Mouse (Mus musculus) kidney, postnatal 25 days (tissue): Measurements from ENCODE around the gene Cdk5r1.
A peak's percentile ranks its signal among the peaks of the same experiment; 100 is the strongest.

ENCODE experiments used
- DNase-seq, 2 experiments: peaks; one replicate each; pipeline ENCODE4 v3.0.0; 2021; ENCODE audit warnings: mixed read lengths in 2 of 2

Cdk5r1 gene

DNA sequence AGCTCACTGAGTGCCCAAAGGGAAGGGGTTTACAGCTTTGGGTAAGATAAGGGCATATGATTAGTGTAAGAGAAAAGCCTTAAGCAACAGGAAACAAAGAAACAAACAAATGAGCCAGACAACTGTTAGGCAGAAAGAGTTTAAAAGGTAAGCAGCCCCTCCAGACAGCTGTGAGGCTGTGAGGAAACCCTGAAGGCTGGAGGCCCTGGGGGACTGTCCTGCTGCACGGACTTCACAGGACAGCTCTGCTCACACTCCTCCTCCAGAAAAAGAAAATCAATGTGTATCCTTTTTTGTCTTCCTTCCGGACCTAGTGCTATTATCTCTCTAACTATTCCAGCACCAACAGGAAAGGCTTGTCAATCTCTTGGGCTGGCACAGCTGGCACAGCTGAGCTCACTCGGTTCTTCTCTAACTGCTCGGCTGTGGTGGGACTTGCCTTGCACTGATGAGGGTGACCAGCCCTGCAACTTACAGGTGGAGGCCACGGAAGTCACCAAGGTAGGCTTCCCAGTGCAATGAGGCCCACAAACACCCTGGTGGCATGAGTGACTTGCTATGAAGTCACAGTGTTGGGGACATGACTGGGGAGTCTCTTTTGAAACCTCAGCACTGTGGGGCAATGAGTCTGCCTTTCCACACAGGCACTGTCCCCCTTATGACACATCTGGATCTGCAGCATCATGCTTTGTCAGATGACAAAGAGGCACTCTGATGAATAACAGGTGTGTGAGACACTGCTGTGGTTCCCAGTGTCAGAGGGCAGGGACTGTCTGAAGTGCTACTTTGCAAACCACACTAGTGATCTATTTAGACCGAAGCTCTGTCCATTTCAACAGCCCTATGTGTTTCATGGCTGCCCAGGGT is 27.9 kb downstream of the Cdk5r1 start:
- DNase-seq: no peak

DNA sequence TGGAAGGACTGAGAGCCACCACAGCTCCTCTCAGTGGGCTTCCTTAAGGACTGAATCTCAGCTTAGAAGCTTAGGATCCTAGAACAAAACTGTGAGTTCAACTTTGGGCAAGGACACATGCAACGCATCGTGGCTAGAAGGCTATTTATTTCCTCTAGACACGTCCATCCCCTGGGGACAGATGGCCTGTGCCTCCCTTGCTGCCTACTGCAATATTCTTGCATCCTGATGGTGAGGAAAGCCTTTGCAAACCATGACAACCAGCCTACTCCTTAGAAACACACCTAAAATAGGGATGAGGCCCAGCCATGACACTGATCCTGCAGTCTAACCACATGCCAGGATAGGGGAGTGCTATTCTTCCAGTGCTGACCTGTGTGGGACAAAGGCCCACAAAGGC is 28.8 kb downstream of the Cdk5r1 start:
- DNase-seq: no peak

DNA sequence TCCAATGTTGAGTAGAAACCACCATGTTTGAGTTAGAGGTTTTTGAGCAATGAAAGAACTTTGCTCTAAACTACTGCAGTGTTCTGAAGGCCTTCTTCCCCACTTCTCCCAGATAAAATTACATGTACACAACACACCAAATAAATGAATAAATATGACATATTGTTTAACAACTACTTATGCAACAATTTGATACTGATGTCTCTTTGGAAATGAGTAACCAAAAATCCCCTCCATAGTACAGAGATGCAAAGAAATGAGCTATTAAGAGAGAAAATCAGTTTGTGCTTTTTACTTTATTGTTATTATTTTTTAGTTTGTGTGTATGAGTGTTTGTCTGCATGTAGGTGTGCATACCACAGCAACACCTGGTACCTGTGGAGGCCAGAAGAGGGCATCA is 29.7 kb downstream of the Cdk5r1 start:
- DNase-seq: no peak

DNA sequence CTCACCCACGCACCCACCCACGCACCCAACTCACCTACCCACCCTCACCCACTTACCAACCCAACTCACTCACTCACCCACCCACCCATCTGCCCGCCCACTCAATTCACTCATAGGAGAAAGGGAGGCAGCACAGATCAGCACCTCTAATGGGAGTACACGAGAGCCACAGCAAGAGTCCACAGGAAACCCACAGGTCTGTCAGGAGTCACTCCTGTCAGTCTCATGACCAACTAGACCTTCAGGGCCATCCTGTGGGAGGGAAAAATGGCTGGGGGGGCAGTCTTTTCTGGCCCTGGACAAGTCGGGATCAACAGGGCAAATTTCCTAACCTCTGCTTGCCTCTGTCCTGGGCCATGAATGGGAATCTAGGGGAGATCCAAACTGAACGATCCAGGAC is 31.0 kb downstream of the Cdk5r1 start:
- no peak for DNase-seq

DNA sequence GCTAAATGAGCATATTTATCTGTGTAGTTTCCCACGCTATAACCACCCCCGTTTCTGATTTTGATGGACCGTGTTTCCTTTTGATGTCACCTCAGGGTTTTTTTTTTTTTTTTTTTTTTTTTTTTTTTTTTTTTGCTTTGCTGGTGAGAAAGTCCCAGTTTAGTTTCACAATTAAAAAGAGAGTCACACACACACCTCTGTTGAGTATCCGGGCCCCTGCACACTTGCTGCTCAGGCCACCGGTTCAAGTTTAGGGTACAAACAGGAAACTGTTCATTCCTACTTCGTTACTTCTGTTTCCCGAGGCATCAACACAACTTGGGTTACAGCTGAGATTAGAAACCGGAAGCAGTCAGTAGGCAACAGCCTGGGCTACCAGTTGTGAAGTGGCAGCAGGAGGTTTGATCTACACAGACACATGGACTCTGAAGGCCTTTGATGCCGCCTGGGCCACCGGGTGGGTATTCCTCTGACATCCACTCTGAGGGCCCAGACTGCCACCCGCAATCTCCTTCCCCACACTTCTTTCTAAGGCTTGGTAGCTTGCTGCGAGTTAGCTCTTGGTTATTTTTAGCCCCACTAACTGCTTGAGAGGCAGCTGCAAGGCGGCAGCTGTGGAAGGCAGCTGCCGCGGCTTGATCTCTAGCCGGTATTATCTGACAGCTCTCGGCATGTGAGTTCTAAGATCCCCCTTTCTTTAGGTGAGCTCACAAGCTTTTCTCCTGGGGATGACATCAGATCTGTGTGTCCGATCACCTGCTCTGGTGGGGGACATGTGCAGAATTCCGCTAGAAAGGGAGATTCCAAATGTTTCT is 31.7 kb downstream of the Cdk5r1 start:
- DNase-seq: no peak

DNA sequence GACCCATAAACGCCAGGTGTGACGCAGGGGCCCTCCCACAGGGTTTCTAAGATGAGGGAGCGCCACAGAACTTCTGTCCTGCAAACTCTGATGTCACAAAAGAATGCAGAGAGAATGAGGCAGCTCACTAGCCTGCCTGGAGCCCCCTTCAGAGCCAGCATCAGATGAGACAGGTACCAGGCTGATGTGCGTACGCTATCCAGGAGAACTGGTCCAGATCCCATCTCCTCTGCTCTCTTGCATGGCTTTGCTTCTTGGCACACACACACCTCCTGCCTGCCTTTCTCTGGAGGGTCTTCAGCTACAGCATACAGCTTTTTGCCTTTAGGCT is 32.3 kb downstream of the Cdk5r1 start:
- DNase-seq: no peak

DNA sequence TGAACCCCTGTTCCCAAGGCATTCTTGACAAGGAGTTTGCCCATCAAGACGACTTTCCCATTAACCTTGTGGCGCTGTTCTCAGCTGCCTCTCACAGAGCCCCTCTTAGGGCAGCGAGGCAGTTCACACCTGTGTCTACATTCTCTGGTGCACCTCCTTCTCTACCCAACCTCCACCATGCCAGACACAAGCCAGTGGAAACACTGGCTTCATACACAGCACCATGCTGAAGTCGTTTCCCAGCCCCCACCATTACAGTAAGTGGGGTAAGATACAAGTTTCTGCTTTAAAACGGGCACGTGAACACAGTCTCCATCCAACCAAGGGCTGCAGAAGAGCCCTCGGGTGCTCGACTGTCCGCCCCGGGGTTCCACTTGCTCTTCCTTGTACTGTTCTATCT is 33.3 kb downstream of the Cdk5r1 start:
- DNase-seq: no peak

DNA sequence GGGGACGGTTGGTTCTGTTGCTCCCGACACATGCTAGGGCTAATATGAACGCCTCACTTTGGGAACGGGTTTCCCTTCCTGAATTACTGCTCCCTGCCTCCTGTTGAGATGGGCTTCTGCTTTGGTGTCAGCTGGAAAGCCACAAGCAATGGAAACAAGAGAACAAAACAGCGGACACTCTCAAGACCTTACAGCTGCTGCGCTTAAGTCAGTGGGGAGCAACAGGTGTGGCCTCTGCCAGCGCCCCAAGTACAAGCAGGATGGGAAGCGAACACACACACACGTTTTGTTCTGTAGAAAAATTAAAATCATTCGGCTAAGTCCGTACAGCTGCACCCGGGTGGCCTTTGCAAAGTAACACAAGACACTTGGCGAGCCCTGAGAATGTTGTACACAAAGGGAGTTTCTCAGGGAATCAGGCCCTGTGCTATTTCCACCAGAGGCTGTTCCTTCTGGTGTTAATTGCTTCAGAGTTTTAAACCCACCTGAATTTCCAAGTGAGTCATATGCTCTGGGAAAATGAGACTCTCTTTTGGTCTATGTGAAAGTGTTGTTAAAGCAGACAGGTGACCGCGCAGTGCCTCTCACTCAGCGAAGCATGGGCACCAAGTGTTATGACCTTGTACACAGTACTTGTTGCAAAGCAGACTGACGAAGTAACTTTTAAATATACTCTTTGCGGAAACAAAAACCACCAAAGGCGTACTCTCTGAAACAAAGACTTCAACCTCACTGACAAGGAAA is 35.7 kb downstream of the Cdk5r1 start:
- no peak for DNase-seq

DNA sequence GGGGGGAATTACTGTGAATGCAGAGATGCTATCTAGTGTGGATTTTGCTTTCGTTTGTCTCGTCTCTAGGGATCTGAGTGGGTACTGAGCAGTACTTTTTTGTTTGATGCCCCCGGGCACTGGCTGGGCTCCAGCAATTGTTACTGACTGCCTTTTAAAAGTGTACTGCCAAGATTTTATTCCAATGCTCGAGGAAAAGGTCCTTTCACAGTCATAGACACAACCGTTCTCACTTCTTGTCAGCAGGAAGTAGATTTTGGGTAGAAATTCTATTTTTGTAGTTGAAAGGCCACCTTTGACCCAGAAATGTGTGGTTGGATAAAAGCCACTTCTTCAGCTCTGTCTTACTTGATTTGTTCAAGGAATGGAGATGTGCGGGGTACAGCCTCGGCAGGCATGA is 37.0 kb downstream of the Cdk5r1 start:
- DNase-seq: peak; percentile 46 to 61

DNA sequence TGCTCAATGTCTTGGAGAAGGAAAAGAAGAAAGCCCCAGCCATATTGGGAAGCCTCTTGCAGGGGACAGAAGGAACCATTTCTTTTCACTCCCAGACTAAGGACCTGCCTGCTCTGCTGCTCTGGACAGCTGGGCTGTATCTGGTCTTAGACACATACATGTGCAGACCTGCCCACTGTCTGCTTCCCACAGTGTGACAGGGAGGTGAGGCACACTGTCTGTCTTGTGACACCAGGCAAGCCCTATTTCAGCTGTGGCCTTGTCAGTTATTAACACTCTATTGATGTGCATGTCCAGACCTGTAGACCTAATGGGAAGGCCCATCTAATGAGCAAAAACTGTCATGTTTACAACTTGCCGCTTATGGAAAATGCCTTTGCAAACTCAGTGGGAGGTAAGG is 38.5 kb downstream of the Cdk5r1 start:
- DNase-seq: no peak

DNA sequence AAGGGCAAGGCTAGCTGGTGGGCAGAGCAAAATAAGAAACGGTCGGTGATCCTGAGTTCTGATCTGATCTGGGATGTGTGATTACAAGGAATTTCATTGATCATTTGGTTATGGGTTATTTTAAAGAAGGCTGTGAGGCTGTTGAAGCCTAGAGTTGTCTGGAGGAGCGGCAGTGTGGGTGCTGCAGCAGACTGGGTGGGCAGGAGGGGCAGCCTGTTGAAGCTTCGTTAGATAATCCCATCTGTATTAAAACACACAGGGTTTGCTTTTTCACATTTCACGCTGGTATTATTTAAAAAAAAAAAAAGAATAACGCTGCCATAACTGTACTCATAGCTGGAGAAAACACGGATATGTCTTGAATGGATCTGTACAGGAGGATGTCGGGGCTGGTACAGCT is 39.1 kb downstream of the Cdk5r1 start:
- DNase-seq: no peak

DNA sequence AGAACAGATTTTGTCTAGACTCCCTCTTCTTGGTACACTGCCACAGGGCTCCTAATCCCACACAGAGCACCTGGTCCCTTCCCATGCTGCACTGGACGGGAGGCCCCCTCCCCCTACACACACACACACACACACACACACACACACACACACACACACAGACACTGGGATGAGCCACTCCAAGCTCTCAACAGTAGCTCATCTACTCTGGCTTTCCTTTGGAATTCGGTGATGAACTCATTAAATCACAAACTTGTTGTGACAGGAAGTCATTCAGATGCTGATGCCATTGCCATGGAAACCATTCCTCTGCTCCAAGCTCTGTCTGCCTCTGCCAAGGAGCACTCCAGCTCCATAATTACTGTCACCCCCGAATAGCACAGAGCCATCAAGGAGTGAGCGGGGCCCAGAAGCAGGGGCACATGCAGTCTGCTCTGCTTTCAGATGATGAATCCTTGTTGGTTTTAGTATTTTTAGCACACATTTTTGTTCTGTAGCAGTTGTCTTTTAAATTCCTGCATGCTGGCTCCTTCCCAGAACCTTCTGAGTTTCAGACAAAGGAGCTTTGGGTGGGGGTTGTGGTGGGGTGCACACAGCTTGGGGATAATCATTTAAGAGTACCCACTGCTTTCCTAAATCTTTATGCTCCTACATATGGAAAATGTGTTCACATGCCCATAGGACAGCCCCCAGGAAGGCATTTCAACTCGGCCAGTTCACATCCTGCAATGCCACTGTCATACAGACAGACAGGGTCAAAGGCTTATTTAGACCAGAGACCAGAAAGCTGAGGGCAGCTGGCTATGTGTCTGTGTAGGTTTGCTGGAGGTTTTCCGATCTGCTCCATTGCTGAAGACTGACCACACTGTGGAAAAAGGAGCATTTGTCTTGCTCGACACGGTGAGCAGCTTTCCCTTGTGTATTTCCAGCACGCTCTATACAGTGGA is 41.9 kb downstream of the Cdk5r1 start:
- peak in 1 of 2 experiments; percentile 29 for DNase-seq

DNA sequence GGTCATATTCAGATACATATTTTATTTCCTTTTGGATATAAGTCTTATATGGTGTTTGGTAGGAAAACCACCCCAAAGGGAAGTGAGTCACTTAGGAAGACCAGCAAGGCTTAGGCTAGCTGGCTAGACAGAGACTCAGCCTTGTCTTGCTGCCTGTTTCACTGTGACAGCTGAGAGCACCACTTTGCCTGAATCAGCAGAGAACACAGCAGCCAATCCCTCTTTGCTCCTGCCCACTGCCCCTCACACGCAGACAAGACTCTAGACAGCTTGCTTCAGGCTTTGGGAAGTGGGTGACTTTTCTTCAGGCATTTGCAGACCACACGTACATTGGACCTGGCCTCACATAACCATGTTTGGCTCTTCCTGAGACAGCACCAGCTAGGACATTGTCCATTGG is 44.3 kb downstream of the Cdk5r1 start:
- no peak for DNase-seq

DNA sequence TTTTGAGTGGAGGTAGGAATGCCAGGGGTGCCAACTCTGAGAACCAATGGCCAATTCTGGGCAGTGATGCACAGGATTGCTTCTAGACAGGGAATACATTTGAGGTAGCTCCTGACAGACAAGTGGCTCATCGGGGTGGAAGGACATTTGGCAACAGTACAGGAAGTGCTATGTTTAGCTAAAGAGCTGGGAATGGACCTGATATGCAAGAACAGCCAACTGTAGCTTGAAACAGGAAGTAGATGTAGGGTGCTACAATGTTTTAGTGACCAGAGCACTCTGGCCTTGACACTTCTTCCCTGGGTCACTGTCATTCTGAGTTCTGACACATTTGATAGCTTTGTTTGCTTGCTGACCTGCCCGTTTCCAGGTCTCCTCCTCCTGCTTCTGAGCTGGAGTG is 46.0 kb downstream of the Cdk5r1 start:
- peak in 1 of 2 experiments; percentile 20 for DNase-seq

DNA sequence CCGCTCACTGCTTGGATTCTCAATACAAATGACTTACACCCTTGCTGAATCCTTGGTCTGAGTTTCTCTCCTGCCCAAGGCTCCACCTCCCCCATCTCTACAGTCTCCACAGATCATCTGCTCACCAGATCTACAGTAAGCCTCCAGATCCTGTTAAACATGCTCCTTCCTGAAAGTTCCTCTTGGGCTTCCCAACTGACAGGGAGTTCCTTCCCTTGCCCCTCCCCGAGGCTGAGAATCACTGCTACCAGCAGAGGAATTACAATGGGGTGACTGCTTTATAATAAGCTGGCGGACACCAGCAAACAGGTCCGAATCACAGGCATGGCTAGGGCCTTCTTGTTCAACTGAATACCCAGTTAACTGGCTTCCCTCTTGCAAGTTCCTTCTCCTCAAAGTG is 46.6 kb downstream of the Cdk5r1 start:
- DNase-seq: peak; percentile 28 to 56

DNA sequence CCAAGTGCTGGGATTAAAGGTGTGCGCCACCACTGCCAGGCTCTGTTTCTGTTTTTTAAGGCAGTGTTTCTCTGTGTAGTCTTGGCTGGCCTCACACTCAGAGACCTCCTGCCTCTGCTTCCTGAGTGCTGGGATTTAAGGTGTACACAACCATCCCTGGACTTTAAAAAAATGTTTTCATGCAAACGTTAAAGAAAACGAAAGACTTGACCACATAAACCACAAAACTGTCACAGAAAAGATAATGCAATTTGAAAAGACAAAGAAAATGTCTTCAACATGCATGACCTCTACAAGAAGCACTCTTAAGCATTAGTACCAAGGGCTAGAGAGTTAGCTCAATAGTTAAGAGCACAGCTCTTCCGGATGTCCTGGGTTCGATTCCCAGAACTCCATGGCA is 47.4 kb downstream of the Cdk5r1 start:
- no peak for DNase-seq

DNA sequence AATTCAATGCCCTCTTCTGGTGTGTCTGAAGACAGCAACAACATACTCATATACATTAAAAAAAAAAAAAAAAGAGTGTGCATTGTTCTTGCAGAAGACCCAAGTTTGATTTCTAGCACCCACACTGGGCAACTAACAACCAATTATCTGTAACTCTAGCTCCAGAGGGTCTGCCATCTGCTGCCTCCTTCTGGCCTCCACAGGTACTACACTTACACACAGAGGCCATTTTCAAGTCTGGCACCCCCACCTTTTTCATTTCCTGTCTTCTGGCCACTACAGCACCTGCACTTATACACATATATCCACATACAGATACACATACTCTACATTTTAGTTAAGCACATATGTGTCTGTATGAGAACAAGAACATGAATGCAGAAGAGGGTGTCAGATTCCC is 50.9 kb downstream of the Cdk5r1 start:
- DNase-seq: no peak

DNA sequence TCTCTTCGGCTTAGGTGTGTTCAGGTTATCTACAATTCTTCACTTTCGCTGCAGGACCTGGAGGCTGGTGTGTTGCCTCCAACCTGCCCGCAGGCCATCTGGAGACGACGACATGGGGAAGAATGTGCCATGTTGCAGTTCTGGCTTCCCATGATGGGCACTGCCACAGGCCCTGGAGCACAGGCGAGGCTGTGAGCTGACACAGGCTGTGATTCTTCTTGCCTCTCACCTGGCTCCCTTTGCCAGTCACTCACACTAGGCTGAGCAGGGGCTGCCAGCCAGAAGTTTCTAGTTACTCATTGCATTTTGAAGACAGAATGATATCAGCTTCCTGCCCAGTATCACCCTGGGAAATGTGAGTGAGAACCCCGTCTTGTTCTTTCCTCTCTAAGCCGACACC is 52.3 kb downstream of the Cdk5r1 start:
- no peak for DNase-seq
